Mouse (Mus musculus) forebrain, embryonic 14.5 days (tissue): ENCODE measurements around the gene Rab11b. TPM values are rescaled to one million over a fixed set of nuclear protein-coding genes. Genes with fewer than 3 reads are reported as not detected.

Experiments used
- ATAC-seq: fragments of 200-750 bp; cut with Nextera tagmentation; 2 replicates; pipeline ENCODE4 v1.8.0; 2017; ENCODE audit warnings: mild to moderate bottlenecking, moderate library complexity
- DNase-seq: peaks from one replicate; pipeline ENCODE4 v3.0.0-alpha.2; 2015; ENCODE audit warnings: low spot score
- H3K27ac ChIP-seq: fragments of 300-500 bp; sonication (generic); 2 replicates; pipeline ENCODE4 v1.5.1; 2014; ENCODE audit warnings: low read depth, mild to moderate bottlenecking, control low read depth, low read length, moderate library complexity
- H3K27me3 ChIP-seq: fragments of 300-500 bp; sonication (generic); replicated peaks from 2 replicates; pipeline ENCODE4 v1.6.1; 2014; ENCODE audit warnings: low read length, control low read depth, mixed read lengths; ENCODE audit not compliant: control insufficient read depth, insufficient read depth
- H3K36me3 ChIP-seq: fragments of 300-500 bp; sonication (generic); 2 replicates; pipeline ENCODE4 v1.6.1; 2014; ENCODE audit warnings: low read length, control low read depth; ENCODE audit not compliant: control insufficient read depth, insufficient read depth
- H3K4me1 ChIP-seq: fragments of 300-500 bp; sonication (generic); 2 replicates; pipeline ENCODE4 v1.6.1; 2014; ENCODE audit warnings: antibody characterized with exemption, low read length, control low read depth; ENCODE audit not compliant: control insufficient read depth, insufficient read depth
- H3K4me2 ChIP-seq: fragments of 300-500 bp; sonication (generic); 2 replicates; pipeline ENCODE4 v1.6.1; 2014; ENCODE audit warnings: mild to moderate bottlenecking, control low read depth, low read length
- H3K4me3 ChIP-seq: fragments of 300-500 bp; sonication (generic); 2 replicates; pipeline ENCODE4 v1.5.1; 2014; ENCODE audit warnings: low read depth, low read length, control low read depth
- H3K9ac ChIP-seq: fragments of 300-500 bp; sonication (generic); 2 replicates; pipeline ENCODE4 v1.6.1; 2014; ENCODE audit warnings: mild to moderate bottlenecking, low read length, control low read depth, moderate library complexity
- H3K9me3 ChIP-seq: fragments of 300-500 bp; sonication (generic); replicated peaks from 2 replicates; pipeline ENCODE4 v1.6.1; 2016; ENCODE audit warnings: low read length, control low read depth, mixed read lengths; ENCODE audit not compliant: control insufficient read depth
- WGBS: fragments of 180-500 bp; shearing (Covaris S2); extraction: QIAGEN DNeasy Blood & Tissue Kit; methylation state at CpG from one replicate; pipeline ENCODE4 v1.1.7; 2014; 5-methylcytosine and 5-hydroxymethylcytosine counted together
- polyA plus RNA-seq: library from polyadenylated mRNA; unstranded; fragments of >200 nt; fragmentation: Nextera tagmentation; extraction: Ambion mirVana; gene quantifications from 2 replicates; pipeline ENCODE4 v1.2.1, GENCODE M21; 2014

Gene Rab11b
- polyA plus RNA-seq, 1 experiment from 2014 or later = 340 TPM

GRCm38 (mm10) chr17:33717246-33717645, 43.1 kb downstream of the Rab11b start:
- Histone ChIP-seq H3K9me3 (no peaks in the 10 kb centered on the region), H3K36me3 (0 out of 2 replicates have a peak, but pooled peaks cover 2% of the 10 kb centered on the region), H3K4me3 (no peak overlapping the region), H3K27ac (no peak overlapping the region), H3K27me3 (no peaks in the 10 kb centered on the region), H3K9ac (no peak overlapping the region), H3K4me2 (no peak overlapping the region), H3K4me1 (peaks cover 3% of the 10 kb centered on the region)
- DNase-seq (no peak), ATAC-seq (no peak)
- 100% methylated on average over 1 of the region's 1 CpGs for WGBS

- WGBS = 91% methylated on average over 1 of the region's 1 CpGs
- no peak overlapping the region for H3K27ac ChIP-seq
- H3K27me3 ChIP-seq = no peaks in the 10 kb centered on the region
- H3K9ac ChIP-seq = no peak overlapping the region
- no peak for DNase-seq
- H3K4me3 ChIP-seq = no peak overlapping the region
- no peak for ATAC-seq
- H3K36me3 ChIP-seq = 0 out of 2 replicates have a peak, but pooled peaks cover 2% of the 10 kb centered on the region
- H3K9me3 ChIP-seq = no peaks in the 10 kb centered on the region
- peaks cover 3% of the 10 kb centered on the region for H3K4me1 ChIP-seq
- no peak overlapping the region for H3K4me2 ChIP-seq
Observed at GRCm38 (mm10) chr17:33714779-33715178, 45.6 kb downstream of the Rab11b start.

- Histone ChIP-seq H3K36me3 (peaks cover 10% of the 10 kb centered on the region), H3K9ac (no peak overlapping the region), H3K4me2 (no peak overlapping the region), H3K9me3 (no peaks in the 10 kb centered on the region), H3K27ac (no peak overlapping the region), H3K4me3 (no peak overlapping the region), H3K4me1 (peaks cover 3% of the 10 kb centered on the region), H3K27me3 (no peaks in the 10 kb centered on the region)
- WGBS = 89% methylated on average over 5 of the region's 5 CpGs
- DNase-seq (no peak), ATAC-seq (no peak)
Observed at GRCm38 (mm10) chr17:33713271-33713670, 47.1 kb downstream of the Rab11b start.

GRCm38 (mm10) chr17:33709834-33710233, 50.5 kb downstream of the Rab11b start:
- Histone ChIP-seq H3K4me3 (no peak overlapping the region), H3K9me3 (no peaks in the 10 kb centered on the region), H3K27ac (no peak overlapping the region), H3K4me1 (no peaks in the 10 kb centered on the region), H3K4me2 (no peak overlapping the region), H3K9ac (no peak overlapping the region), H3K36me3 (peaks cover 28% of the 10 kb centered on the region), H3K27me3 (no peaks in the 10 kb centered on the region)
- no peak for ATAC-seq
- DNase-seq = no peak
- WGBS = 87% methylated on average over 3 of the region's 3 CpGs

- peaks cover 29% of the 10 kb centered on the region for H3K36me3 ChIP-seq
- WGBS = 89% methylated on average over 9 of the region's 9 CpGs
Observed at GRCm38 (mm10) chr17:33703091-33703490, 57.2 kb downstream of the Rab11b start.

GRCm38 (mm10) chr17:33702178-33702577, 58.2 kb downstream of the Rab11b start:
- H3K4me1 ChIP-seq = no peaks in the 10 kb centered on the region
- ATAC-seq (no peak), DNase-seq (no peak)
- no peak overlapping the region for H3K27ac ChIP-seq
- no peak overlapping the region for H3K9ac ChIP-seq
- H3K4me3 ChIP-seq = no peak overlapping the region
- no peak overlapping the region for H3K4me2 ChIP-seq
- peaks cover 24% of the 10 kb centered on the region for H3K36me3 ChIP-seq
- no peaks in the 10 kb centered on the region for H3K9me3 ChIP-seq
- H3K27me3 ChIP-seq = no peaks in the 10 kb centered on the region
- whole genome bisulfite sequencing = 82% methylated on average over 1 of the region's 1 CpGs

More at GRCm38 (mm10) chr17:33703091-33703490, 57.2 kb downstream of the Rab11b start:
- no peaks in the 10 kb centered on the region for H3K9me3 ChIP-seq
- H3K4me1 ChIP-seq = no peaks in the 10 kb centered on the region
- H3K27ac ChIP-seq = no peak overlapping the region
- H3K4me3 ChIP-seq = no peak overlapping the region
- H3K9ac ChIP-seq = no peak overlapping the region
- no peak overlapping the region for H3K4me2 ChIP-seq
- ATAC-seq = no peak
- H3K27me3 ChIP-seq = no peaks in the 10 kb centered on the region
- no peak for DNase-seq

GRCm38 (mm10) chr17:33695471-33695870, 64.9 kb downstream of the Rab11b start:
- H3K36me3 ChIP-seq = peaks cover 32% of the 10 kb centered on the region
- ATAC-seq = no peak
- no peak overlapping the region for H3K4me3 ChIP-seq

More at GRCm38 (mm10) chr17:33695471-33695870, 64.9 kb downstream of the Rab11b start:
- DNase-seq = no peak
- H3K27ac ChIP-seq = no peak overlapping the region
- no peaks in the 10 kb centered on the region for H3K4me1 ChIP-seq
- H3K9me3 ChIP-seq = no peaks in the 10 kb centered on the region
- no peak overlapping the region for H3K4me2 ChIP-seq
- H3K9ac ChIP-seq = no peak overlapping the region
- WGBS = 86% methylated on average over 1 of the region's 1 CpGs
- H3K27me3 ChIP-seq = no peaks in the 10 kb centered on the region

Other genes with a start within 250 kb of the Rab11b start
- gene Adamts10, start 236.3 kb downstream of the Rab11b start, polyA plus RNA-seq = 20.6 and 28.0 TPM in 2 replicates
- gene Myo1f, start 204.8 kb downstream of the Rab11b start, polyA plus RNA-seq = 1.3 and 2.2 TPM in 2 replicates
- gene Zfp414, start 131.4 kb downstream of the Rab11b start, polyA plus RNA-seq = 93.0 and 97.9 TPM in 2 replicates
- 0.21 and 0.36 TPM in 2 replicates for gene Pram1, start 122.5 kb downstream of the Rab11b start, polyA plus RNA-seq
- 242 and 246 TPM in 2 replicates for gene Hnrnpm, start 73.7 kb downstream of the Rab11b start, polyA plus RNA-seq
- gene March2, start 41.9 kb downstream of the Rab11b start, polyA plus RNA-seq = 63.9 TPM in 2 replicates
- 15.2 and 15.8 TPM in 2 replicates for gene Angptl4, start 21.3 kb upstream of the Rab11b start, polyA plus RNA-seq
- 35.6 and 37.2 TPM in 2 replicates for gene Kank3, start 50.0 kb upstream of the Rab11b start, polyA plus RNA-seq
- 624 and 885 TPM in 2 replicates for gene Rps28, start 64.0 kb upstream of the Rab11b start, polyA plus RNA-seq
- 461 and 608 TPM in 2 replicates for gene Ndufa7, start 64.0 kb upstream of the Rab11b start, polyA plus RNA-seq
- gene Cd320, start 82.6 kb upstream of the Rab11b start, polyA plus RNA-seq = 66.8 and 86.0 TPM in 2 replicates
- gene Gm7029, start 113.3 kb upstream of the Rab11b start, polyA plus RNA-seq = not detected in 2 replicates
- 3.8 and 4.6 TPM in 2 replicates for gene Kifc1, start 130.1 kb upstream of the Rab11b start, polyA plus RNA-seq
- gene Platr17, start 144.6 kb upstream of the Rab11b start, polyA plus RNA-seq = 0.28 TPM in 1 of 2 replicates, not detected in the other
- 43.3 and 48.0 TPM in 2 replicates for gene Daxx, start 148.9 kb upstream of the Rab11b start, polyA plus RNA-seq
- gene Tapbp, start 155.4 kb upstream of the Rab11b start, polyA plus RNA-seq = 14.1 and 17.7 TPM in 2 replicates
- 12.3 and 12.6 TPM in 2 replicates for gene Zbtb22, start 155.4 kb upstream of the Rab11b start, polyA plus RNA-seq
- gene Rgl2, start 169.0 kb upstream of the Rab11b start, polyA plus RNA-seq = 27.2 and 36.0 TPM in 2 replicates
- 185 and 192 TPM in 2 replicates for gene Pfdn6, start 179.8 kb upstream of the Rab11b start, polyA plus RNA-seq
- gene Wdr46, start 180.1 kb upstream of the Rab11b start, polyA plus RNA-seq = 10.5 and 14.6 TPM in 2 replicates
- 6.0 and 6.7 TPM in 2 replicates for gene B3galt4, start 191.0 kb upstream of the Rab11b start, polyA plus RNA-seq
- 41.6 and 50.4 TPM in 2 replicates for gene Vps52, start 195.3 kb upstream of the Rab11b start, polyA plus RNA-seq
- gene Rps18, start 195.5 kb upstream of the Rab11b start, polyA plus RNA-seq = 1,022 and 1,419 TPM in 2 replicates
- 11.6 and 14.2 TPM in 2 replicates for gene H2-K1, start 239.8 kb upstream of the Rab11b start, polyA plus RNA-seq